Mouse (Mus musculus): Measurements from ENCODE around the gene Ip6k1. TPM values are rescaled to one million over a fixed set of nuclear protein-coding genes. Genes with fewer than 3 reads are reported as not detected.

Ip6k1 gene
- total and polyA plus RNA-seq, 3 experiments, result 31.8 to 59.1 (median 37.2) TPM

DNA sequence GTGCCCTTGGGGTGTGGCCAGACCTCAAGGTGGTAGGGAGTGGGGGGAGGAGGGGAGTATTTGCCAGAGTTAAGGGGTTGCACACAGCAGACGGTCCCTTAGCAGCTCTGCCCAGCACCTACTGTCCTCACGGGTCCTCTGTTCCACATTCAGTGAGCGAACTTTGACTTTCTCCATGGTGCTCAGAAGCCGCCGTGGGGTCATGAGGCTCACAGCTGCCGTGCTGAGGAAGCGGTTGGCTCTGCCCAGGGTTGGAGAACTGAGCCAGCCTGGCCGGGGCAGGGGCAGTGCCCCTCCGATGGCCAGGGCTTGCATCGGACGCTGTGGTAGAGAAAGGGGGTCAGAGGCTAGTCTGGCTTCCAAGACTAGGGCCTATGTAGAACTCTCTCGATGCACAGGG, 61.1 kb downstream of the Ip6k1 start:
- Histone ChIP-seq H3K79me2 (ENCODE audit: control insufficient read depth, insufficient read depth, low read length, poor library complexity) (no peaks in the 10 kb centered on the region), H3K9me3 (replicated peaks; ENCODE audit: insufficient read depth, low read length) (no peaks in the 10 kb centered on the region), H3K4me1 (ENCODE audit: control insufficient read depth in 1 of 2, insufficient read depth in 2 of 2, low read length in 2 of 2) (no peaks in the 10 kb centered on the region), H3K27ac (ENCODE audit: control insufficient read depth, low read depth, low read length) (no peak overlapping the region), H3K4me3 (ENCODE audit: control insufficient read depth in 1 of 2, insufficient read depth in 1 of 2, low read depth in 2 of 2, low read length in 2 of 2) (no peak overlapping the region), H3K27me3 (ENCODE audit: control insufficient read depth in 1 of 2, insufficient read depth in 2 of 2, low read length in 2 of 2) (no peaks in the 10 kb centered on the region), H3K9ac (ENCODE audit: control insufficient read depth, low read depth, low read length, poor library complexity, severe bottlenecking) (no peak overlapping the region), H3K36me3 (ENCODE audit: control insufficient read depth in 1 of 2, insufficient read depth in 2 of 2, low read length in 2 of 2) (no peaks in the 10 kb centered on the region; a peak in 1 of 4 replicates)
- TF ChIP-seq RAD21 (IDR thresholded peaks at IDR 0.05; ENCODE audit: low read depth, low read length) (no peak), USF1 (IDR thresholded peaks at IDR 0.05; ENCODE audit: low read depth, low read length) (no peak), NELFE (IDR thresholded peaks at IDR 0.05; ENCODE audit: low read depth, low read length) (no peak), E2F4 (IDR thresholded peaks at IDR 0.05; ENCODE audit: borderline replicate concordance, low read depth, low read length) (no peak), ZC3H11A (IDR thresholded peaks at IDR 0.05; ENCODE audit: low read depth, low read length) (no peak), JUND (IDR thresholded peaks at IDR 0.05; ENCODE audit: low read depth, low read length) (no peak), MYB (IDR thresholded peaks at IDR 0.05; ENCODE audit: low read depth, low read length) (no peak), POLR2AphosphoS5 (IDR thresholded peaks at IDR 0.05; ENCODE audit: borderline replicate concordance, low read depth, low read length) (no peak), MXI1 (IDR thresholded peaks at IDR 0.05; ENCODE audit: low read depth, low read length) (no peak), MEF2A (IDR thresholded peaks at IDR 0.05; ENCODE audit: extremely low read depth, insufficient replicate concordance, low read depth, low read length, poor library complexity, severe bottlenecking) (no peak)
- no peak for DNase-seq (ENCODE audit: low read depth, low spot score)

GRCm38 (mm10) chr9:108065491-108066011, 63.2 kb downstream of the Ip6k1 start:
- H3K27ac ChIP-seq (ENCODE audit: control insufficient read depth, low read depth, low read length), result no peak overlapping the region
- no peak overlapping the region for H3K4me3 ChIP-seq (ENCODE audit: control insufficient read depth in 1 of 2, insufficient read depth in 1 of 2, low read depth in 2 of 2, low read length in 2 of 2)
- H3K9me3 ChIP-seq (replicated peaks; ENCODE audit: insufficient read depth, low read length), result no peaks in the 10 kb centered on the region
- TF ChIP-seq MXI1 (IDR thresholded peaks at IDR 0.05; ENCODE audit: low read depth, low read length), result no peak
- TF ChIP-seq CTCF (IDR thresholded peaks at IDR 0.05 in 2 of 3, conservative IDR thresholded peaks at IDR 0.05 in 1 of 3; ENCODE audit: control insufficient read depth in 1 of 3, insufficient read depth in 1 of 3, low read depth in 2 of 3, low read length in 3 of 3, poor library complexity in 1 of 3, severe bottlenecking in 1 of 3), result peak; percentile 80 to 84 (median 80)
- TF ChIP-seq TCF12 (IDR thresholded peaks at IDR 0.05; ENCODE audit: low read depth, low read length), result no peak
- TF ChIP-seq ELF1 (IDR thresholded peaks at IDR 0.05; ENCODE audit: low read depth, low read length), result no peak
- TF ChIP-seq SMC3 (IDR thresholded peaks at IDR 0.05; ENCODE audit: low read depth, low read length), result peak; percentile 81
- TF ChIP-seq NRF1 (IDR thresholded peaks at IDR 0.05; ENCODE audit: insufficient read depth, low read depth, low read length, poor library complexity, severe bottlenecking), result no peak
- TF ChIP-seq RAD21 (IDR thresholded peaks at IDR 0.05; ENCODE audit: low read depth, low read length), result peak; percentile 73
- peak; percentile 59 for TF ChIP-seq ZC3H11A (IDR thresholded peaks at IDR 0.05; ENCODE audit: low read depth, low read length)
- no peak for TF ChIP-seq USF2 (IDR thresholded peaks at IDR 0.05; ENCODE audit: borderline replicate concordance in 1 of 2, insufficient read depth in 1 of 2, low read depth in 1 of 2, low read length in 2 of 2)
- no peak for TF ChIP-seq JUND (IDR thresholded peaks at IDR 0.05; ENCODE audit: low read depth, low read length)
- no peak for TF ChIP-seq BHLHE40 (IDR thresholded peaks at IDR 0.05; ENCODE audit: borderline replicate concordance, low read depth, low read length)
- H3K9ac ChIP-seq (ENCODE audit: control insufficient read depth, low read depth, low read length, poor library complexity, severe bottlenecking), result no peak overlapping the region
- H3K4me1 ChIP-seq (ENCODE audit: control insufficient read depth in 1 of 2, insufficient read depth in 2 of 2, low read length in 2 of 2), result no peaks in the 10 kb centered on the region
- no peaks in the 10 kb centered on the region for H3K27me3 ChIP-seq (ENCODE audit: control insufficient read depth in 1 of 2, insufficient read depth in 2 of 2, low read length in 2 of 2)
- DNase-seq (ENCODE audit: low read depth, low spot score), result peak; percentile 70
- no peaks in the 10 kb centered on the region; a peak in 1 of 4 replicates for H3K36me3 ChIP-seq (ENCODE audit: control insufficient read depth in 1 of 2, insufficient read depth in 2 of 2, low read length in 2 of 2)
- H3K79me2 ChIP-seq (ENCODE audit: control insufficient read depth, insufficient read depth, low read length, poor library complexity), result no peaks in the 10 kb centered on the region

Measured in MEL (cell line).